Mouse (Mus musculus) forebrain, embryonic 15.5 days (tissue): ENCODE results near the gene Tapbp. TPM values are rescaled to one million over a fixed set of nuclear protein-coding genes. Genes with fewer than 3 reads are reported as not detected.

Source experiments
- ATAC-seq: fragments of 200-750 bp; cut with Nextera tagmentation; replicated peaks from 2 replicates; pipeline ENCODE4 v1.8.0; 2017; ENCODE audit warnings: mild to moderate bottlenecking, moderate TSS enrichment, moderate library complexity
- H3K27ac ChIP-seq: fragments of 300-500 bp; sonication (generic); replicated peaks from 2 replicates; pipeline ENCODE4 v1.5.1; 2015; ENCODE audit warnings: mild to moderate bottlenecking, inconsistent platforms
- H3K27me3 ChIP-seq: fragments of 300-500 bp; sonication (generic); 2 replicates; pipeline ENCODE4 v1.6.1; 2015; ENCODE audit warnings: inconsistent platforms
- H3K36me3 ChIP-seq: fragments of 300-500 bp; sonication (generic); 2 replicates; pipeline ENCODE4 v1.6.1; 2015; ENCODE audit warnings: mild to moderate bottlenecking, inconsistent platforms
- H3K4me1 ChIP-seq: fragments of 300-500 bp; sonication (generic); 2 replicates; pipeline ENCODE4 v1.6.1; 2015; ENCODE audit warnings: inconsistent platforms
- H3K4me2 ChIP-seq: fragments of 300-500 bp; sonication (generic); replicated peaks from 2 replicates; pipeline ENCODE4 v1.6.1; 2015; ENCODE audit warnings: mild to moderate bottlenecking, inconsistent platforms
- H3K4me3 ChIP-seq: fragments of 300-500 bp; sonication (generic); 2 replicates; pipeline ENCODE4 v1.5.1; 2015; ENCODE audit warnings: mild to moderate bottlenecking, inconsistent platforms
- H3K9ac ChIP-seq: fragments of 300-500 bp; sonication (generic); replicated peaks from 2 replicates; pipeline ENCODE4 v1.6.1; 2015; ENCODE audit warnings: mild to moderate bottlenecking, inconsistent platforms
- H3K9me3 ChIP-seq: fragments of 300-500 bp; sonication (generic); 2 replicates; pipeline ENCODE4 v1.6.1; 2016; ENCODE audit warnings: inconsistent platforms
- WGBS: fragments of 180-500 bp; shearing (Covaris S2); methylation state at CpG from one replicate; pipeline ENCODE4 v1.1.7; 2015; ENCODE audit warnings: mixed read lengths; 5-methylcytosine and 5-hydroxymethylcytosine counted together
- polyA plus RNA-seq: library from polyadenylated mRNA; unstranded; fragments of >200 nt; fragmentation: Nextera tagmentation; extraction: Ambion mirVana; gene quantifications from 2 replicates; pipeline ENCODE4 v1.2.1, GENCODE M21; 2015

Gene Tapbp
- polyA plus RNA-seq, 1 experiment from 2014 or later, result 18.2 TPM

- Histone ChIP-seq H3K27ac (no peak overlapping the region), H3K9ac (peak overlapping the region; percentile 88), H3K4me3 (peak overlapping the region; percentile 82), H3K4me2 (peak overlapping the region; percentile 99), H3K4me1 (peaks cover 26% of the 10 kb centered on the region), H3K36me3 (peaks cover 2% of the 10 kb centered on the region; the same call in 1 of the 2 replicates), H3K27me3 (no peaks in the 10 kb centered on the region), H3K9me3 (no peaks in the 10 kb centered on the region)
- WGBS, result 62% methylated on average over 21 of the region's 21 CpGs
- ATAC-seq, result no peak
Measured at GRCm38 (mm10) chr17:33928251-33928947, 12.7 kb downstream of the Tapbp start.

- Histone ChIP-seq H3K9me3 (no peaks in the 10 kb centered on the region), H3K4me2 (peak within 1 kb of the TSS; percentile 99), H3K4me3 (peak within 1 kb of the TSS; percentile 82), H3K27ac (peak within 1 kb of the TSS; percentile 96), H3K27me3 (no peaks in the 10 kb centered on the region), H3K36me3 (peaks cover 2% of the 10 kb centered on the region; the same call in 1 of the 2 replicates), H3K4me1 (peaks cover 26% of the 10 kb centered on the region), H3K9ac (peak within 1 kb of the TSS; percentile 88)
- under 1% methylated on average over 78 of the region's 80 CpGs for WGBS
- peak; percentile 90 for ATAC-seq
Measured at GRCm38 (mm10) chr17:33929371-33930279, 13.9 kb downstream of the Tapbp start, which contains the start of gene Rgl2. Gene Rgl2, plus strand, starts transcription at chr17:33929543.

DNA sequence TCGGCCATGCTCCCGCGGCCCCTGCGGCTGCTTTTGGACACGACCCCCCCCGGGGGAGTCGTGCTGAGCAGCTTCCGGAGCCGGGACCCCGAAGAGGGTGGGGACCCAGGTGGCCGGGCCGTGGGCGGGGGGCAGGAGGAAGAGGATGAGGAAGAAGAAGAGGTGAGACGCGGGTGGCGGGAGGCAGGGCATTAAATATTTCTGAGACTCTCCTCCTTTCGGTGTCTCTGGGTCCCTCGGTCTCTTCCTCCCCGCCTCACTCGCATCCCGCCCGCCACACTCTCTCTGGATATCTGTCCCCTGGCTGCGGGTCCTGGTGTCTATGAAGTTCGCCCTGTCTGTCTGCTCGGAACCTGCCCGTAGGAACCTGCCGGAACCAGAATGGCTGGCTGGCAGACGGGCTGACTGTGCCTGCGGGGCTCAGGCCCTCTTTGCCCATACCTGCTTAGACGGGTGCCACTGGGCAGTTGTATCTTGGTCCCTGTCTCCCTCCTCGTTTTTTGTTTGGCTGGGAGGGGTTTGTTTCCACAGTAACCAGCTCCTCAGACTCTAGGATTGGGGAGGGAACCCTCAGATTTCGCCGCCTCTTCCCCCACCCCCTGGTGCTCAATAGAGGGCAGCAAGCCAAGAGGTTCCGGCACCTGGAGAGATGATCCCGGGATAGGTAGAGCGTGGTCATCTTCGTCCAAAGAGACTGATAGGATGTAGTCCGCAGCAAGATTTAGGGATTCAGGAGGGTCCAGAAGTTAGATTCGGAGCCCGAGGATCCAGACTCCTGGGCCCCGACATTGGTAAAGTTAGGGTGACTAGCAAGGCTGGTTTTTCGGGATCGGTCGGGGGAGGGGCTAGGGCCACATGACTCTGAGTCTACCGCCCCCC is 14.8 kb downstream of the Tapbp start:
- Histone ChIP-seq H3K4me2 (peak overlapping the region; percentile 99), H3K9ac (peak overlapping the region; percentile 88), H3K27ac (peak overlapping the region; percentile 96), H3K4me1 (peaks cover 26% of the 10 kb centered on the region), H3K36me3 (peaks cover 4% of the 10 kb centered on the region), H3K27me3 (no peaks in the 10 kb centered on the region), H3K4me3 (peak overlapping the region; percentile 82), H3K9me3 (no peaks in the 10 kb centered on the region)
- WGBS, result under 1% methylated on average over 45 of the region's 45 CpGs
- peak; percentile 7; the same call in 1 of the 2 replicates for ATAC-seq

DNA sequence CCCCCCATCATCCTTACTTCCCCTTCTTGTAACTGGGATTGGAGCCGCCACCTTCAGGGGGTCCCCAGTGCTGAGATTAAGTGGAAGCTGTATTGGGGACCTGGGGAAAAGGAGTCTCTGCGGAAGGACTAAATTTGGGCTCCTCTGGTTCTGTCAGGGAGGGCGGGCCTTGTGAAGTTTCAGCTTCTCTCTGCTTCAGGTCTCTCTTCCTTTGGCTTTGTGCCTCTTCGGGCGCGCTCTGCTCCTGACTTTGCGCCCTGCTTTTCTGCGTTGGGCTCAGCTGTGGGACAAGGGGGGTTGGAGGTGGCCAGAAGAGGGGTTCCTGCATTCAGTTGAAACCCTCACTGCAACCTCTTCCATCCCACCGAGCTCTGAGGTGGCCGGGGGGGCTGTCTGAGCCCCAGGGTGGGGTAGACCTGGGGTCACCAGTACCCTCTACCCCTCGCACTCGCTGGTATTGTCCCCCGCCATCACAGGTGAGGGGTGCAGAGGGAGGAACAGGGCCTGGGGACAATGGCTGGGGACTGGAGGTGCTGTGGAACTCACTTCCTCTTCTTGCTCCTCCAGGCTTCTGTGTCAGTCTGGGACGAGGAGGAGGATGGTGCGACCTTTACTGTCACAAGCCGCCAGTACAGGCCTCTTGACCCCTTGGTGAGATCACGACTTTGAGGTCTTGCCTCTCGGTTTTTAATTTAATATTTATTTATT is 15.6 kb downstream of the Tapbp start:
- no peak overlapping the region for H3K27ac ChIP-seq
- ATAC-seq, result no peak

DNA sequence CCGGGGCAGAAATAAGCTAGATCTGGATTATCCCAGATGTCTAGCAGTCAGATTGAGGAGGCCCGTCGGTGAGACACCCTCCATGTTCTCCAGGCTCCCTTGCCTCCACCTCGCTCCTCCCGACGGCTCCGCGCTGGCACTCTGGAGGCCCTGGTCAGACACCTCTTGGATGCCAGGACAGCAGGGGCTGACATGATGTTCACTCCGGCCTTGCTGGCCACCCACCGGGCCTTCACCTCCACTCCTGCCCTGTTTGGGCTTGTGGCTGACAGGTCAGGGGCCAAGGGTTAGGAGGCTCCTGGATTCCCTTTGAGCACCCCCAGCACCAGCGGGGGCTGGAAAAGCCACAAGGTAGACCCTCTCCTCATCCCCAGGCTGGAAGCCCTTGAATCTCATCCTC is 16.2 kb downstream of the Tapbp start:
- no peak overlapping the region for H3K4me3 ChIP-seq
- WGBS, result 88% methylated on average over 11 of the region's 11 CpGs
- H3K9ac ChIP-seq, result no peak overlapping the region
- peaks cover 10% of the 10 kb centered on the region for H3K36me3 ChIP-seq
- peaks cover 26% of the 10 kb centered on the region for H3K4me1 ChIP-seq
- H3K4me2 ChIP-seq, result no peak overlapping the region
- ATAC-seq, result no peak
- no peak overlapping the region for H3K27ac ChIP-seq
- H3K9me3 ChIP-seq, result no peaks in the 10 kb centered on the region
- no peaks in the 10 kb centered on the region for H3K27me3 ChIP-seq

More for the DNA sequence above, 15.6 kb downstream of the Tapbp start:
- WGBS, result 34% methylated on average over 18 of the region's 18 CpGs
- Histone ChIP-seq H3K27me3 (no peaks in the 10 kb centered on the region), H3K9me3 (no peaks in the 10 kb centered on the region), H3K36me3 (peaks cover 10% of the 10 kb centered on the region), H3K9ac (peak overlapping the region; percentile 88), H3K4me1 (peaks cover 26% of the 10 kb centered on the region), H3K4me2 (peak overlapping the region; percentile 99), H3K4me3 (peak overlapping the region; percentile 82)

- peaks cover 26% of the 10 kb centered on the region for H3K4me1 ChIP-seq
- no peak overlapping the region for H3K4me3 ChIP-seq
- no peak overlapping the region for H3K4me2 ChIP-seq
- H3K27ac ChIP-seq, result no peak overlapping the region
- H3K9ac ChIP-seq, result no peak overlapping the region
- H3K9me3 ChIP-seq, result no peaks in the 10 kb centered on the region
- 92% methylated on average over 14 of the region's 14 CpGs for WGBS
- no peaks in the 10 kb centered on the region for H3K27me3 ChIP-seq
- H3K36me3 ChIP-seq, result peaks cover 15% of the 10 kb centered on the region
- ATAC-seq, result no peak
Measured at GRCm38 (mm10) chr17:33932448-33932847, 16.7 kb downstream of the Tapbp start.

- no peak overlapping the region for H3K27ac ChIP-seq
- H3K36me3 ChIP-seq, result peaks cover 18% of the 10 kb centered on the region
- no peak for ATAC-seq
- WGBS, result 94% methylated on average over 15 of the region's 15 CpGs
- no peak overlapping the region for H3K9ac ChIP-seq
- no peaks in the 10 kb centered on the region for H3K27me3 ChIP-seq
- no peak overlapping the region for H3K4me3 ChIP-seq
- peaks cover 23% of the 10 kb centered on the region for H3K4me1 ChIP-seq
- H3K9me3 ChIP-seq, result no peaks in the 10 kb centered on the region
- H3K4me2 ChIP-seq, result no peak overlapping the region
Measured at GRCm38 (mm10) chr17:33932970-33933369, 17.3 kb downstream of the Tapbp start.

- ATAC-seq, result no peak
- Histone ChIP-seq H3K4me2 (no peak overlapping the region), H3K27ac (no peak overlapping the region), H3K36me3 (peaks cover 26% of the 10 kb centered on the region), H3K4me3 (no peak overlapping the region), H3K27me3 (no peaks in the 10 kb centered on the region), H3K9me3 (no peaks in the 10 kb centered on the region), H3K4me1 (peaks cover 22% of the 10 kb centered on the region), H3K9ac (no peak overlapping the region)
- WGBS, result 88% methylated on average over 21 of the region's 21 CpGs
Measured at GRCm38 (mm10) chr17:33935422-33936055, 19.8 kb downstream of the Tapbp start.

- H3K36me3 ChIP-seq, result peaks cover 26% of the 10 kb centered on the region
- H3K27ac ChIP-seq, result no peak overlapping the region
- H3K4me1 ChIP-seq, result peaks cover 23% of the 10 kb centered on the region
- no peaks in the 10 kb centered on the region for H3K9me3 ChIP-seq
- H3K4me2 ChIP-seq, result no peak overlapping the region
- no peak overlapping the region for H3K4me3 ChIP-seq
- H3K9ac ChIP-seq, result no peak overlapping the region
- no peak for ATAC-seq
- H3K27me3 ChIP-seq, result no peaks in the 10 kb centered on the region
- WGBS, result 80% methylated on average over 15 of the region's 15 CpGs
Measured at GRCm38 (mm10) chr17:33936993-33937392, 21.3 kb downstream of the Tapbp start.

DNA sequence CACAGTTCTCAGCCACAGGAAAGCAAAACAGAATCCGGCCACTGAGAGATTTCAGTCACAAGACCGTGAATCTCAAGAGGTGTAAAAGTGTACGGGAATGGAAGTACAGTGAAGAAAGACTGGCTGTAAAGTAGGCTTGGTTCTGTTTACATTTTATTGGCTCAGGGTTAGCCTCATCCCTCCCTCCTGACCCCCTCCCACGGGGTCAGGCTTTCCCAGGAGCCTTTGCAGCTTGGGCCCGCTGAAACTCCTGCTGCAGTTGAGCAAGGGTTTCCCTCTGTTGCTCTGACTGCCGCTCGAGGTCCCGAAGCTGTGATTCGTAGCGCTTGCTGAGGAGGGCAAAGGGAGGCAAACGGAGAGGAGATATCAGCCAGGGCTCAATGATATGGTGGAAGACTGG is 23.1 kb downstream of the Tapbp start:
- H3K4me2 ChIP-seq, result peak overlapping the region; percentile 95
- no peak overlapping the region for H3K27ac ChIP-seq
- peak overlapping the region; percentile 77 for H3K4me3 ChIP-seq
- no peaks in the 10 kb centered on the region for H3K27me3 ChIP-seq
- H3K4me1 ChIP-seq, result peaks cover 26% of the 10 kb centered on the region
- ATAC-seq, result no peak
- H3K9me3 ChIP-seq, result no peaks in the 10 kb centered on the region
- WGBS, result 81% methylated on average over 11 of the region's 11 CpGs
- peaks cover 33% of the 10 kb centered on the region; the same call in 1 of the 2 replicates for H3K36me3 ChIP-seq
- H3K9ac ChIP-seq, result no peak overlapping the region
